Mouse (Mus musculus) CD4-positive helper T cell, adult 2 months (primary cell): ENCODE measurements around the gene Cep350.
A peak's percentile ranks its signal among the peaks of the same experiment; 100 is the strongest.
"Not testable (repeated sequence)": the region's sequence is repeated elsewhere in the genome, so short reads cannot be mapped to it uniquely, and the experiment has no call there.

Experiments
- DNase-seq: peaks from one replicate; pipeline ENCODE4 v3.0.0-alpha.2; 2012; ENCODE audit warnings: low read depth, missing footprints, low spot score

Gene Cep350

GRCm38 (mm10) chr1:155886846-155887245, 86.2 kb downstream of the Cep350 start:
- DNase-seq, result no peak

- not testable (repeated sequence) for DNase-seq
Observed at GRCm38 (mm10) chr1:155882646-155883231, 90.3 kb downstream of the Cep350 start.

GRCm38 (mm10) chr1:155879596-155879995, 93.5 kb downstream of the Cep350 start:
- DNase-seq, result no peak

GRCm38 (mm10) chr1:155862967-155863366, 110.1 kb downstream of the Cep350 start:
- no peak for DNase-seq

- DNase-seq, result no peak
Observed at GRCm38 (mm10) chr1:155854926-155855702, 117.9 kb downstream of the Cep350 start.

- no peak for DNase-seq
Observed at GRCm38 (mm10) chr1:155853009-155853408, 120.0 kb downstream of the Cep350 start.

- DNase-seq, result no peak
Observed at GRCm38 (mm10) chr1:155844235-155844634, 128.8 kb downstream of the Cep350 start.

- peak; percentile 34 for DNase-seq
Observed at GRCm38 (mm10) chr1:155843538-155843937, 129.5 kb downstream of the Cep350 start.

- no peak for DNase-seq
Observed at GRCm38 (mm10) chr1:155835667-155836066, 137.4 kb downstream of the Cep350 start.

GRCm38 (mm10) chr1:155833610-155834009, 139.4 kb downstream of the Cep350 start:
- DNase-seq, result no peak

- no peak for DNase-seq
Observed at GRCm38 (mm10) chr1:155831958-155832357, 141.1 kb downstream of the Cep350 start.

- no peak for DNase-seq
Observed at GRCm38 (mm10) chr1:155830861-155831260, 142.2 kb downstream of the Cep350 start.

- no peak for DNase-seq
Observed at GRCm38 (mm10) chr1:155827703-155828295, 145.3 kb downstream of the Cep350 start.

- DNase-seq, result no peak
Observed at GRCm38 (mm10) chr1:155826803-155827395, 146.2 kb downstream of the Cep350 start.

- no peak for DNase-seq
Observed at GRCm38 (mm10) chr1:155825940-155826716, 146.9 kb downstream of the Cep350 start.

- no peak for DNase-seq
Observed at GRCm38 (mm10) chr1:155820646-155821045, 152.4 kb downstream of the Cep350 start.

- no peak for DNase-seq
Observed at GRCm38 (mm10) chr1:155816167-155816566, 156.9 kb downstream of the Cep350 start.

- DNase-seq, result peak; percentile 92
Observed at GRCm38 (mm10) chr1:155812581-155813499, 160.2 kb downstream of the Cep350 start, which contains the start of gene Qsox1. Qsox1 (minus strand) TSS chr1:155812889.

GRCm38 (mm10) chr1:155811995-155812580, 161.0 kb downstream of the Cep350 start:
- DNase-seq, result no peak

GRCm38 (mm10) chr1:155810616-155811015, 162.4 kb downstream of the Cep350 start:
- DNase-seq, result no peak
